Mouse (Mus musculus) heart, postnatal 0 days (tissue): ENCODE data around the gene Cep112.

Experiments used
- CTCF ChIP-seq: IDR thresholded peaks from 2 replicates; pipeline ENCODE4 v1.5.1; 2016; ENCODE audit warnings: antibody characterized with exemption, control low read depth, low read depth
- EP300 ChIP-seq: IDR thresholded peaks from 2 replicates; pipeline ENCODE4 v1.6.1; 2016; ENCODE audit warnings: antibody characterized with exemption, low read depth

DNA sequence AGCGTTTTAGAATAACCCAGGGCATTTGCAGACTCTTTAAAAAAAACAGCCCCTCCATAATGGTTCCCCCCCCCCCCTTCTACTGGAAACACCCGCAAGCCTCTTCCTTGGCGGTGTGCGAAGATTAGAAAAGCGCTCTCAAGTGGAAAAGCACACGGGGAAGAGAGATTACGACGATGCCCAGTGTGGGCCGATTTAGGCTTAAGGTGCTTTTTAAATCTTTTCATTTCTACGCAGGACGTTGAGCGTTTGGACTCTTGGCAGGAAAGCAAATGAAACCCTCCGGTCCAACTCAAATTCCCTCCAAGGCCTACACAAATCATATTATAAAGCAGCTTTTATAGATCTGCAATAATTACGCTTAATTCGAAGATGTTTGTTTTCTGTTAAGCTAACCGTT lies 465.6 kb downstream of the Cep112 start:
- TF ChIP-seq CTCF (no peak), EP300 (no peak)
